Mouse (Mus musculus): ENCODE data around the gene 1700034I23Rik. TPM values are rescaled to one million over a fixed set of nuclear protein-coding genes. Genes with fewer than 3 reads are reported as not detected.

1700034I23Rik gene
- not detected in 4 replicates for total RNA-seq (2023)

GRCm38 (mm10) chr3:40902443-40902842 lies at the start of gene 1700034I23Rik:
Gene 1700034I23Rik, minus strand, starts transcription at chr3:40902543.

GRCm38 (mm10) chr3:40949170-40949902 lies 47.0 kb upstream of the 1700034I23Rik start, which contains the start of gene Larp1b:
Gene Larp1b, plus strand, starts transcription at chr3:40949828.

Other genes with a start within 250 kb of the 1700034I23Rik start
- 0.25 TPM in 1 of 4 replicates, not detected in the others for gene Slc25a31, start 193.7 kb downstream of the 1700034I23Rik start, total RNA-seq (2023)
- 10.9 to 15.5 TPM (median 11.2 TPM) in 4 replicates for gene Hspa4l, start 158.0 kb downstream of the 1700034I23Rik start, total RNA-seq (2023)
- gene Plk4, start 102.5 kb downstream of the 1700034I23Rik start, total RNA-seq (2023) = 27.6 to 37.7 TPM (median 34.0 TPM) in 4 replicates
- 12.2 to 19.2 TPM (median 15.5 TPM) in 4 replicates for gene Mfsd8, start 55.7 kb downstream of the 1700034I23Rik start, total RNA-seq (2023)
- gene Abhd18, start 55.6 kb downstream of the 1700034I23Rik start, total RNA-seq (2023) = 7.5 to 9.9 TPM (median 9.0 TPM) in 4 replicates
- gene Larp1b, start 47.3 kb upstream of the 1700034I23Rik start, total RNA-seq (2023) = 17.6 to 23.6 TPM (median 18.3 TPM) in 4 replicates
- gene Pgrmc2, start 180.5 kb upstream of the 1700034I23Rik start, total RNA-seq (2023) = 18.2 to 20.4 TPM (median 19.0 TPM) in 4 replicates

Measured in B cell, adult 62 days (primary cell).